Mouse (Mus musculus) midbrain, embryonic 16.5 days (tissue): Measurements from ENCODE around the gene Tbc1d13. TPM values are rescaled to one million over a fixed set of nuclear protein-coding genes. Genes with fewer than 3 reads are reported as not detected.

Experiments
- ATAC-seq: fragments of 200-750 bp; cut with Nextera tagmentation; 2 replicates; pipeline ENCODE4 v1.8.0; 2017; ENCODE audit warnings: moderate TSS enrichment
- H3K27ac ChIP-seq: fragments of 300-500 bp; sonication (generic); 2 replicates; pipeline ENCODE4 v1.5.1; 2014; ENCODE audit warnings: mild to moderate bottlenecking, low read length, mixed read lengths
- H3K27me3 ChIP-seq: fragments of 300-500 bp; sonication (generic); 2 replicates; pipeline ENCODE4 v1.6.1; 2014; ENCODE audit warnings: low read depth, low read length, mixed read lengths; ENCODE audit not compliant: control insufficient read depth, insufficient read depth
- H3K36me3 ChIP-seq: fragments of 300-500 bp; sonication (generic); 2 replicates; pipeline ENCODE4 v1.6.1; 2014; ENCODE audit warnings: mild to moderate bottlenecking, low read length, moderate library complexity, mixed read lengths; ENCODE audit not compliant: control insufficient read depth, insufficient read depth
- H3K4me1 ChIP-seq: fragments of 300-500 bp; sonication (generic); 2 replicates; pipeline ENCODE4 v1.6.1; 2014; ENCODE audit warnings: mild to moderate bottlenecking, low read length, mixed read lengths; ENCODE audit not compliant: control insufficient read depth, insufficient read depth
- H3K4me2 ChIP-seq: fragments of 300-500 bp; sonication (generic); 2 replicates; pipeline ENCODE4 v1.6.1; 2014; ENCODE audit warnings: mild to moderate bottlenecking, low read length, mixed read lengths
- H3K4me3 ChIP-seq: fragments of 300-500 bp; sonication (generic); 2 replicates; pipeline ENCODE4 v1.5.1; 2014; ENCODE audit warnings: low read depth, mild to moderate bottlenecking, low read length, moderate library complexity, mixed read lengths
- H3K9ac ChIP-seq: fragments of 300-500 bp; sonication (generic); 2 replicates; pipeline ENCODE4 v1.6.1; 2014; ENCODE audit warnings: low read depth, low read length, mixed read lengths
- H3K9me3 ChIP-seq: fragments of 300-500 bp; sonication (generic); replicated peaks from 2 replicates; pipeline ENCODE4 v1.6.1; 2014; ENCODE audit warnings: mild to moderate bottlenecking, low read length, mixed read lengths; ENCODE audit not compliant: control insufficient read depth, poor library complexity, severe bottlenecking
- WGBS: fragments of 180-500 bp; shearing (Covaris S2); extraction: QIAGEN DNeasy Blood & Tissue Kit; methylation state at CpG from one replicate; pipeline ENCODE4 v1.1.7; 2014; 5-methylcytosine and 5-hydroxymethylcytosine counted together
- polyA plus RNA-seq: library from polyadenylated mRNA; unstranded; fragments of >200 nt; fragmentation: Nextera tagmentation; extraction: Ambion mirVana; gene quantifications from 2 replicates; pipeline ENCODE4 v1.2.1, GENCODE M21; 2015

Tbc1d13 gene
- polyA plus RNA-seq = 11.8 and 14.3 TPM in 2 replicates

DNA sequence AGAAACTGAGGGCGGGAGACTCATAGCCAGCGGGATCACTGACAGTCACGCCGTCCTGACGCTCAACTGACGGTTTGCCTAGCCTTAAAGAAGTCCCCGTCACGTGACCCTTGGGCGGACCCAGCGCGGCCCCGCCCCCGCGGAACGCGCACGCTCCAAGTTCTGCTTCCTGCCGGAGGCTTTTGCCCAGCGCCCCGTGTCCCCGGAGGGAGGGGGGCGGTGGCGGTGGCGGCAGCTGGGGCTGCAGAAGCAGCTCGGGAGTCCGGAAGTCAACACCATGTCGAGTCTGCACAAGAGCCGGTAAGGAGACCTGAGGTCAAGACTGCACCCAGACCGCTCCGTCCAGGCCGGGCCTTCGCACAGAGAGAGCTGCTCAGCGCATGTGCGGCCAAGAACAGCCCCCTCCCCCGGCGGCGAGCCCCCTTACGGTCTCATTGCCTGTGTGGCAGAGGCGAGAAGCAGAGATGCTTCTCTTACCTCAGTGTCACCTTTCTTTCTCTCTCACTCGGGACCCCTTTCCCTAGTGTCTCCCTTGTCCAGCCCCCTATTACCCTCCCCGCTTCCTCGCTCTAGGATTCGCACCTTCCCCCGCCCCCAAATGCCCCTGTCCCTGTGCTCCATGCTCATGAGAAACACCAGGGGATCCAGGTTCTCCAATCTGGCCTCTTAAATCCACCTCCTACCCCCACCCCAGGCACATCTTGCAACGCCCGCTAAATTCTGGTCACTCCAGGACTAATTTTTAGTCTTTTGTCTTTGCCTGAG is at the start of gene Tbc1d13:
Gene Tbc1d13 (plus strand): TSS at position 134 of the 765 bp plus-strand sequence.
- Histone ChIP-seq H3K36me3 (peaks cover 12% of the 10 kb centered on the region), H3K4me1 (peaks cover 22% of the 10 kb centered on the region), H3K27me3 (no peaks in the 10 kb centered on the region), H3K4me2 (peak within 1 kb of the TSS; percentile 93), H3K27ac (peak within 1 kb of the TSS; percentile 83), H3K4me3 (peak within 1 kb of the TSS; percentile 79), H3K9me3 (no peaks in the 10 kb centered on the region), H3K9ac (peak within 1 kb of the TSS; percentile 74)
- 0% methylated on average over 40 of the region's 46 CpGs for WGBS
- ATAC-seq = peak; percentile 93

DNA sequence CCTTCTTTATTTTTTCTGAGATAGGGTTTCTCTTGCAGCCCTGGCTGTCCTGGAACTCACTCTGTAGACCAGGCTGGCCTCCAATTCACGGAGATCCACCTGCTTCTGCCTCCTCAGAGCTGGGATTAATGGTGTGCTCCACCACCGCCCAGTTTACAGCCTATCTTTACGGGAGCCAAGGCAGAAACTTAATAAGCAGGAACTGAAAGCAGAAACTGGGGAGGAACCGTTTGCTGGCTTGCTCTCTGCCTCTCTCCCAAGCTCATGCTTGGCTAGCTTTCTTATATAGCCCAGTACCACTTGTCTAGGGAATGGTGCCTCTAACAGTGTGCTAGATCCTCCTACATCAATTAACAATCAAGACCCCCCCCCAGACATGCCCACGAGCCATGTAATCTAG is 49.4 kb upstream of the Tbc1d13 start:
- Histone ChIP-seq H3K9me3 (no peaks in the 10 kb centered on the region), H3K4me2 (peak overlapping the region; percentile 46), H3K27ac (no peak overlapping the region), H3K4me1 (peaks cover 3% of the 10 kb centered on the region; the same call in 1 of the 2 replicates), H3K4me3 (no peak overlapping the region), H3K27me3 (no peaks in the 10 kb centered on the region), H3K36me3 (no peaks in the 10 kb centered on the region), H3K9ac (no peak overlapping the region)
- ATAC-seq = no peak
- 54% methylated on average over 5 of the region's 5 CpGs for WGBS

DNA sequence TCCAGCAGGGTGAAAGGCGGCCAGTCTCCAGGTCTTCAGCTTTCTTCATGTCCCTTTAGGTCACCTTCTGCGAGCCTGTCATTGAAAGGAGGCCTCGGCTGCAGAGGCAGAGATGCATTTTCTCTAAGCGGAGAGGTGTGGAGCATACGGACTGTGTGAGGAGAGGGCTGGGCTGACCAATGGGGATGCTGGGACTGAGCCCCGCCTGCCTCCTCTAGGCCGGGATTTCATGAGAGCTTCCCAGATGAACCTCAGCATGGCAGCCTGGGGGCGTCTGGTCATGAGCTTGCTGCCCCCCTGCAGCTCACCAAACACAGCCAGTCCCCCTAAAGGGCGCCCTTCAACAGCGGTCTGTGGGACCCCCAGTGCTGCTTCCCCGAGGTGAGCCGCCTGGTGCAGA is 48.9 kb upstream of the Tbc1d13 start:
- Histone ChIP-seq H3K27me3 (no peaks in the 10 kb centered on the region), H3K27ac (no peak overlapping the region), H3K9ac (peak overlapping the region; percentile 27), H3K4me1 (peaks cover 3% of the 10 kb centered on the region; the same call in 1 of the 2 replicates), H3K4me2 (peak overlapping the region; percentile 46), H3K36me3 (no peaks in the 10 kb centered on the region), H3K9me3 (no peaks in the 10 kb centered on the region), H3K4me3 (peak overlapping the region; percentile 4; the same call in 1 of the 2 replicates)
- ATAC-seq = no peak
- WGBS = 6% methylated on average over 12 of the region's 12 CpGs

DNA sequence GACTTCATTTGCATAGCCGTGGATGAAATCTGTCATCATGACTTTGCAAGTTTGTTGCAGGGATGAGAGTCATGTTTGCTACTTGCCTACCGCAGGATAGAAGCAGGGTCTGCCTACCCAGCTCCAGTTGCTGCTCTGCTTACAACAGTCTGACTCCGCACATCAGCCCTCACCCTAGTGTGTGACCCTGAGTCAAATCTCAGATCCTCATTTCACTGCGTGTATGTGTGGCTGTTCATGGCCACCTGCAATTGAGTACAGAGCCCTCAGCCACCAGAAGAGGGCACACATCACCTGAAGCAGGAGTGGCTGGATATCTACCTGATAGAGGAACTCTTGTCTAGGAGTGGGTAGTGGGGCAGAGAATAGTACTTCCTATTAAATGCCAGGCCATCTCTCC is 46.2 kb upstream of the Tbc1d13 start:
- Histone ChIP-seq H3K27me3 (no peaks in the 10 kb centered on the region), H3K27ac (no peak overlapping the region), H3K4me2 (no peak overlapping the region), H3K9me3 (no peaks in the 10 kb centered on the region), H3K36me3 (peaks cover 3% of the 10 kb centered on the region; the same call in 1 of the 2 replicates), H3K4me3 (no peak overlapping the region), H3K4me1 (peaks cover 3% of the 10 kb centered on the region; the same call in 1 of the 2 replicates), H3K9ac (no peak overlapping the region)
- no peak for ATAC-seq
- WGBS = 94% methylated on average over 4 of the region's 4 CpGs

DNA sequence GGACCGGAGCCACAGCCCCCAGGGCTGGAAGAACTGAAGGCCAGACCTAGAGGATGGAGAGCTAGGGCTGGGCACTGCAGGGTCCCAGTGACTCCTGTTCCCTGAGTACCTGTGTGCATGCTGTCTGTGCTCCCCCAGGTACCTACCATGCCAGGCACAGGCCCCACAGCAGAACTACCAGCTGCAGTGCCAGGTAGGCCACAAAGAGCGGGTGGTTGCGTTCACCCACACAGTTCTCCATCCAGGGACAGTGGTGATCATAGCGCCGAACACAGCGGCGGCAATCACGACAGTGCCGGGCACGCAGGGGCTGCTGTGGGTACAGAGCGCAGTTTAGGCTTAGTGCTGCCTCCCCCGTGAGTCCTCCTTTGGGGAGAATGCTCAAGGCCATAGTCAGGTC is 42.0 kb upstream of the Tbc1d13 start:
- Histone ChIP-seq H3K27ac (no peak overlapping the region), H3K9me3 (no peaks in the 10 kb centered on the region), H3K9ac (no peak overlapping the region), H3K36me3 (peaks cover 3% of the 10 kb centered on the region; the same call in 1 of the 2 replicates), H3K27me3 (no peaks in the 10 kb centered on the region), H3K4me3 (no peak overlapping the region), H3K4me2 (no peak overlapping the region), H3K4me1 (peaks cover 12% of the 10 kb centered on the region)
- WGBS = 96% methylated on average over 12 of the region's 12 CpGs
- no peak for ATAC-seq

DNA sequence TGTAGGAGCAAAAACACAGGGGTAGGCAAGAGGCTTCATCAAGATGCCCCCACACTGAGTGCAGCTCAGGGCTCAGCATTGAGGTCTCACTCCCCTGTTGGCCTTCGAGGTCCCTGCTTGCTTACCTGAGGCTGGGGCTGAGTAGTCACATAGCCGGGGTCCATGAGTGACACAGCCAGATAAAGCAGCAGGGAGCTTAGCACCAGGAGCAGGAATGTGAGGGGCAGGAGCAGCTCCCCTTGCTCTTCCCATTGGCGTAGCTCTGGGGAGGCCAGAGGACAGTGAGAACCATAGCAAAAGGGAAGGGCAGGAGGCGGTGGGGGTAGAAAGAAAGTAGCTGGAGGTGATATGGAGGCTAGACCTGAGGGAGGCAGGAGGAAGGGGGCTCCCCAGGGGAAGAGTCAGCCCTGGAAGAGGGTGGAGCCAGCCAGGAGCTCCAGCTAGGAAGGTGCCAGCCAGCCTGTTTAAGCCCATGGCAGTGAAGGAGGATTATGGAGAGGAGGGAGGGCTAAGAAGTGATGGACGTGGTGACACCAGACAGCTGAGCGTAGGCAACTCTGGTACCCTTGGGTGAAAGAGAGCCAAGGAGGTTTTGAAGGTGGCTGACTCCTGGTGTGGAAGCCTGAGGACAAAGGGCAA is 41.1 kb upstream of the Tbc1d13 start:
- Histone ChIP-seq H3K27ac (no peak overlapping the region), H3K9ac (no peak overlapping the region), H3K4me1 (peaks cover 12% of the 10 kb centered on the region), H3K4me3 (peak overlapping the region; percentile 65; the same call in 1 of the 2 replicates), H3K36me3 (peaks cover 3% of the 10 kb centered on the region; the same call in 1 of the 2 replicates), H3K27me3 (no peaks in the 10 kb centered on the region), H3K4me2 (peak overlapping the region; percentile 93), H3K9me3 (no peaks in the 10 kb centered on the region)
- 57% methylated on average over 6 of the region's 6 CpGs for WGBS
- no peak for ATAC-seq

DNA sequence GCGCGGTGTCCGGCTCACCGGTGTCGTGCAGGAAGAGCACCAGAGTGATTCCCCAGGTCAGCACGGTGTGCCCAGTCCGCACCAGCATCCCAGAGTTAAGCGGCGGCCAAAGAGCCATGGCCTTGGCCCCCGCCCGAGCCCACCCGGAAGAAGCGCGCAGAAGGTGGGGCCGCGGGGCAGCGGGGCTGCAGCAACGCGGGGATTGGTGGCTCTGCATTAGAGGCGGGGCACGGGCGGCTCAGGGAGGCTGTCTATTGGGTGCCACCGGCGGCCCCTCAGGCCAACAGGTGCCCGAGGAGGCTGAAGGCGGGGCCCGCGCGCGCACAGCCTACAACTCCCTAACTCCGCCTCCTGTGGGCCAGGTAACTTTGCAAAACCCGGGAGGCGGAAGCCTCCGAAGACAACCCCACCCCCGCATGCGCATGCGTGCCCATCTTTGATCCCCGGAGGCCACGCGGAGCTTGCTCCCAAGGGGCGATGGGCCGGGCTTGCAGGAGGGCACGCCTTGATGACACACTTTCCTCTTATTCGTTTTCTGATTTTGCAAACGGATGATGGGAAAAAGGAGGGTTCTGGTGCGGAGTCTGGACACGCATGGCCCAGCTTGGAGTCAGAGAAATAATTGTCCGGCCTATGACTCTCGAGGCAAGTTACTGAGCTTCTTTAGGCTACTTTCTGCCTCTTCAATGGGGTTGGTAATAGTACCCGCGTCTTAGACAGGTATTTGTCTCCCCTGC is 39.9 kb upstream of the Tbc1d13 start, which contains the start of gene Zdhhc12:
Gene Zdhhc12 (minus strand): TSS at position 178 of the 737 bp plus-strand sequence.
- 0% methylated on average over 49 of the region's 51 CpGs for WGBS
- Histone ChIP-seq H3K27ac (peak within 1 kb of the TSS; percentile 57), H3K36me3 (peaks cover 6% of the 10 kb centered on the region; the same call in 1 of the 2 replicates), H3K9me3 (no peaks in the 10 kb centered on the region), H3K4me1 (peaks cover 12% of the 10 kb centered on the region), H3K27me3 (no peaks in the 10 kb centered on the region), H3K4me2 (peak within 1 kb of the TSS; percentile 93), H3K4me3 (peak within 1 kb of the TSS; percentile 65), H3K9ac (peak within 1 kb of the TSS; percentile 71)
- ATAC-seq = peak; percentile 97

DNA sequence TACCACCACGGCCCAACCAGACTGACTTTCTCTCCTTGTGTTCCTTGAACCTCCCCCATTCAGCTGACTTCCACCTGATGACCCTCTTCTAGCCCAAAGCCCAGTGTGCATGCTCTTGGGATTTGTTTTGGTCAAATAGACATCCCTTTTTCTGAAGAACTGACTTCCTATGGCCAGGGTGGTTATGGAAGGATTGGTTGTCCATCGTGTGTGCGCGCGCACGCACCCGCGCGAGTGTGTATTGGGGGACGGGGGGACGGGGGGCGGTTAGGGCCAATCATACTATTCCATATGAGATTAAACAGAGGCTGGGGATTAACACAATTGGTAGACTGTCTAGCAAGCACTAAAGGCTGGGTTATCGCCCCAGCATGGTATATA is 39.3 kb upstream of the Tbc1d13 start:
- no peaks in the 10 kb centered on the region for H3K9me3 ChIP-seq
- H3K36me3 ChIP-seq = peaks cover 6% of the 10 kb centered on the region; the same call in 1 of the 2 replicates
- WGBS = 3% methylated on average over 13 of the region's 13 CpGs
- ATAC-seq = peak; percentile 7
- peak overlapping the region; percentile 65 for H3K4me3 ChIP-seq
- H3K27me3 ChIP-seq = no peaks in the 10 kb centered on the region
- H3K4me2 ChIP-seq = peak overlapping the region; percentile 93
- H3K27ac ChIP-seq = peak overlapping the region; percentile 57
- H3K4me1 ChIP-seq = peaks cover 12% of the 10 kb centered on the region
- peak overlapping the region; percentile 71 for H3K9ac ChIP-seq
